Mouse (Mus musculus) hindbrain, embryonic 10.5 days (tissue): Measurements from ENCODE around the gene Phlpp1. TPM values are rescaled to one million over a fixed set of nuclear protein-coding genes. Genes with fewer than 3 reads are reported as not detected.
A peak's percentile ranks its signal among the peaks of the same experiment; 100 is the strongest.

ENCODE experiments used
- DNase-seq: peaks from one replicate; pipeline ENCODE4 v3.0.0-alpha.2; 2017; ENCODE audit warnings: low spot score
- H3K27ac ChIP-seq: fragments of 300-500 bp; sonication (generic); 2 replicates; pipeline ENCODE4 v1.5.1; 2016; ENCODE audit warnings: mild to moderate bottlenecking, moderate library complexity
- H3K27me3 ChIP-seq: fragments of 300-500 bp; sonication (generic); 2 replicates; pipeline ENCODE4 v1.6.1; 2016; ENCODE audit warnings: mild to moderate bottlenecking; ENCODE audit not compliant: poor library complexity, insufficient read depth, severe bottlenecking
- H3K36me3 ChIP-seq: fragments of 300-500 bp; sonication (generic); 2 replicates; pipeline ENCODE4 v1.6.1; 2016; ENCODE audit warnings: mild to moderate bottlenecking, moderate library complexity
- H3K4me1 ChIP-seq: fragments of 300-500 bp; sonication (generic); replicated peaks from 2 replicates; pipeline ENCODE4 v1.6.1; 2016; ENCODE audit warnings: mild to moderate bottlenecking
- H3K4me3 ChIP-seq: fragments of 300-500 bp; sonication (generic); 2 replicates; pipeline ENCODE4 v1.5.1; 2016; ENCODE audit warnings: mild to moderate bottlenecking, moderate library complexity
- H3K9me3 ChIP-seq: fragments of 300-500 bp; sonication (generic); 2 replicates; pipeline ENCODE4 v1.6.1; 2016; ENCODE audit warnings: mild to moderate bottlenecking, moderate library complexity
- WGBS: fragments of 180-500 bp; shearing (Covaris S2); methylation state at CpG from one replicate; pipeline ENCODE4 v1.1.7; 2016; 5-methylcytosine and 5-hydroxymethylcytosine counted together
- polyA plus RNA-seq: library from polyadenylated mRNA; unstranded; fragments of >200 nt; fragmentation: Nextera tagmentation; extraction: Ambion mirVana; gene quantifications from 2 replicates; pipeline ENCODE4 v1.2.1, GENCODE M21; 2016

Gene Phlpp1
- polyA plus RNA-seq, 1 experiment from 2014 or later: 6.8 TPM

GRCm38 (mm10) chr1:106152742-106153141 lies 18.8 kb upstream of the Phlpp1 start:
- no peaks in the 10 kb centered on the region for H3K9me3 ChIP-seq
- H3K36me3 ChIP-seq: no peaks in the 10 kb centered on the region
- H3K4me3 ChIP-seq: no peak overlapping the region
- no peak for DNase-seq
- no peaks in the 10 kb centered on the region for H3K27me3 ChIP-seq
- H3K27ac ChIP-seq: no peak overlapping the region
- H3K4me1 ChIP-seq: peaks cover 15% of the 10 kb centered on the region

- Histone ChIP-seq H3K36me3 (no peaks in the 10 kb centered on the region), H3K4me3 (no peak overlapping the region), H3K4me1 (peaks cover 8% of the 10 kb centered on the region; the same call in 1 of the 2 replicates), H3K27ac (no peak overlapping the region), H3K9me3 (no peaks in the 10 kb centered on the region), H3K27me3 (no peaks in the 10 kb centered on the region)
- DNase-seq: no peak
- 92% methylated on average over 7 of the region's 7 CpGs for WGBS
Observed at GRCm38 (mm10) chr1:106154590-106154989, 17.0 kb upstream of the Phlpp1 start.

- Histone ChIP-seq H3K36me3 (no peaks in the 10 kb centered on the region), H3K4me3 (no peak overlapping the region), H3K27ac (no peak overlapping the region), H3K9me3 (no peaks in the 10 kb centered on the region), H3K4me1 (peaks cover 8% of the 10 kb centered on the region; the same call in 1 of the 2 replicates), H3K27me3 (no peaks in the 10 kb centered on the region)
- 51% methylated on average over 10 of the region's 10 CpGs for WGBS
- DNase-seq: peak; percentile 36
Observed at GRCm38 (mm10) chr1:106155087-106155567, 16.4 kb upstream of the Phlpp1 start.

GRCm38 (mm10) chr1:106155702-106156101 lies 15.8 kb upstream of the Phlpp1 start:
- H3K36me3 ChIP-seq: no peaks in the 10 kb centered on the region
- H3K27me3 ChIP-seq: no peaks in the 10 kb centered on the region
- DNase-seq: no peak
- H3K4me3 ChIP-seq: no peak overlapping the region
- peaks cover 8% of the 10 kb centered on the region; the same call in 1 of the 2 replicates for H3K4me1 ChIP-seq
- no peak overlapping the region for H3K27ac ChIP-seq
- 85% methylated on average over 6 of the region's 6 CpGs for WGBS
- no peaks in the 10 kb centered on the region for H3K9me3 ChIP-seq

GRCm38 (mm10) chr1:106157961-106158515 lies 13.5 kb upstream of the Phlpp1 start:
- H3K36me3 ChIP-seq: no peaks in the 10 kb centered on the region
- H3K4me1 ChIP-seq: peaks cover 8% of the 10 kb centered on the region; the same call in 1 of the 2 replicates
- no peak for DNase-seq
- no peaks in the 10 kb centered on the region for H3K27me3 ChIP-seq
- H3K4me3 ChIP-seq: no peak overlapping the region
- no peak overlapping the region for H3K27ac ChIP-seq
- no peaks in the 10 kb centered on the region for H3K9me3 ChIP-seq
- WGBS: 70% methylated on average over 4 of the region's 4 CpGs

GRCm38 (mm10) chr1:106159667-106160066 lies 11.9 kb upstream of the Phlpp1 start:
- WGBS: 95% methylated on average over 5 of the region's 5 CpGs
- DNase-seq: no peak
- Histone ChIP-seq H3K27me3 (no peaks in the 10 kb centered on the region), H3K4me1 (peaks cover 8% of the 10 kb centered on the region; the same call in 1 of the 2 replicates), H3K27ac (no peak overlapping the region), H3K36me3 (no peaks in the 10 kb centered on the region), H3K4me3 (no peak overlapping the region), H3K9me3 (no peaks in the 10 kb centered on the region)

- no peaks in the 10 kb centered on the region for H3K36me3 ChIP-seq
- no peaks in the 10 kb centered on the region for H3K27me3 ChIP-seq
- no peaks in the 10 kb centered on the region for H3K9me3 ChIP-seq
- 84% methylated on average over 4 of the region's 4 CpGs for WGBS
- H3K27ac ChIP-seq: no peak overlapping the region
- DNase-seq: no peak
- peaks cover 4% of the 10 kb centered on the region; the same call in 1 of the 2 replicates for H3K4me1 ChIP-seq
- H3K4me3 ChIP-seq: no peak overlapping the region
Observed at GRCm38 (mm10) chr1:106160916-106161315, 10.6 kb upstream of the Phlpp1 start.

GRCm38 (mm10) chr1:106162581-106162980 lies 9.0 kb upstream of the Phlpp1 start:
- DNase-seq: no peak
- WGBS: 82% methylated on average over 7 of the region's 7 CpGs
- peaks cover 4% of the 10 kb centered on the region; the same call in 1 of the 2 replicates for H3K4me1 ChIP-seq
- no peaks in the 10 kb centered on the region for H3K27me3 ChIP-seq
- no peaks in the 10 kb centered on the region for H3K36me3 ChIP-seq
- H3K9me3 ChIP-seq: no peaks in the 10 kb centered on the region
- H3K27ac ChIP-seq: no peak overlapping the region
- no peak overlapping the region for H3K4me3 ChIP-seq

- DNase-seq: no peak
- Histone ChIP-seq H3K4me3 (no peak overlapping the region), H3K36me3 (no peaks in the 10 kb centered on the region), H3K9me3 (no peaks in the 10 kb centered on the region), H3K27ac (no peak overlapping the region), H3K27me3 (no peaks in the 10 kb centered on the region), H3K4me1 (peaks cover under 1% of the 10 kb centered on the region; the same call in 1 of the 2 replicates)
- WGBS: 93% methylated on average over 8 of the region's 8 CpGs
Observed at GRCm38 (mm10) chr1:106163401-106163800, 8.2 kb upstream of the Phlpp1 start.

- DNase-seq: no peak
- Histone ChIP-seq H3K27me3 (no peaks in the 10 kb centered on the region), H3K27ac (no peak overlapping the region), H3K4me3 (no peak overlapping the region), H3K4me1 (no peaks in the 10 kb centered on the region), H3K9me3 (no peaks in the 10 kb centered on the region), H3K36me3 (no peaks in the 10 kb centered on the region)
- 88% methylated on average over 3 of the region's 3 CpGs for WGBS
Observed at GRCm38 (mm10) chr1:106164111-106164510, 7.4 kb upstream of the Phlpp1 start.

GRCm38 (mm10) chr1:106168001-106168400 lies 3.6 kb upstream of the Phlpp1 start:
- H3K9me3 ChIP-seq: no peaks in the 10 kb centered on the region
- WGBS: 73% methylated on average over 4 of the region's 4 CpGs
- DNase-seq: no peak

GRCm38 (mm10) chr1:106168801-106169200 lies 2.8 kb upstream of the Phlpp1 start:
- H3K36me3 ChIP-seq: no peaks in the 10 kb centered on the region
- no peak for DNase-seq
- no peaks in the 10 kb centered on the region for H3K27me3 ChIP-seq
- H3K4me1 ChIP-seq: peaks cover 20% of the 10 kb centered on the region
- 54% methylated on average over 3 of the region's 3 CpGs for WGBS
- no peak overlapping the region for H3K4me3 ChIP-seq
- H3K9me3 ChIP-seq: no peaks in the 10 kb centered on the region
- H3K27ac ChIP-seq: no peak overlapping the region

More at GRCm38 (mm10) chr1:106168001-106168400, 3.6 kb upstream of the Phlpp1 start:
- Histone ChIP-seq H3K27me3 (no peaks in the 10 kb centered on the region), H3K27ac (no peak overlapping the region), H3K4me3 (no peak overlapping the region), H3K4me1 (peaks cover 12% of the 10 kb centered on the region; the same call in 1 of the 2 replicates), H3K36me3 (no peaks in the 10 kb centered on the region)

GRCm38 (mm10) chr1:106169741-106170265 lies 1.7 kb upstream of the Phlpp1 start:
- H3K4me3 ChIP-seq: no peak overlapping the region
- 83% methylated on average over 5 of the region's 5 CpGs for WGBS
- H3K9me3 ChIP-seq: no peaks in the 10 kb centered on the region
- no peak for DNase-seq
- peaks cover 30% of the 10 kb centered on the region for H3K4me1 ChIP-seq
- no peaks in the 10 kb centered on the region for H3K36me3 ChIP-seq
- H3K27me3 ChIP-seq: no peaks in the 10 kb centered on the region
- no peak overlapping the region for H3K27ac ChIP-seq
